Mouse (Mus musculus): Measurements from ENCODE around the gene Lmbr1. TPM values are rescaled to one million over a fixed set of nuclear protein-coding genes. Genes with fewer than 3 reads are reported as not detected.

Gene Lmbr1
- polyA plus RNA-seq, 1 experiment from 2014 or later: 14.0 TPM

DNA sequence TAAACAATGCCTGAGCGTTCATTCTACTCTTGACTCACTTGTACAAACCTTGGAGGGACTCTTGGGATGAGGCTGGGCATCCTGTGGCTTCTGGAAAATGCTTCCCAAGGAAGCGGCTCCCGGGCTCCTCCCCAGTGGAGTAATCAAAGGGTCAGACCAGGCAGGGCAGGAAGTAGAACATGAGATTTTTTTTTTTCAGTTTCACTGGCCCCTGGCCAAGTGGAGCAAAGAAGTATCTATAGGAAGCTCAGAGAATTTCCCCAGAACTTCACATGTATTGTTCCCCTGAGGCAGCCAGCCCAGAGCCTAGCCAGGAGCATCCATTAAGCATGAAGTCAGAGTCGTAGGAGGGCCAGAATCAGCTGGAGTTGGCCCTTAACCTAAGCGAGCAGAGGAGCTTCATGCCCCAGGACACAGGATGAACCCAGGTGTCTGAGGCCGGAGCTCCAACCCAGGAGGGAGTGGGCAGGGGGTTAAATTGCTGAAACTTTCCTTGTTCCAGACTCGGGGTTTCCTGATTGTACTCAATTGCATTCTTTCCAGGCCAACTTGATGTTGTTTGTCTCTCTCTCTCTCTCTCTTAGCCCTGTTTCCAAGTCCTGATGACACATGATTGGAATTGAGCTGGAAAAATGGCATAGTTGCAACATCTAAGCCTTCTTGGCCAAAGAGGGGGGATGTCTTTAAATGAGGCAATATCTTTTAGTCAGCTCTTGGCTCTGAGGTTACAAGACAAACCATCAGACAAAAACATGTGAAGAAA is 10.2 kb upstream of the Lmbr1 start:
- Histone ChIP-seq H3K9me3 (ENCODE audit: low read length) (no peaks in the 10 kb centered on the region), H3K27me3 (replicated peaks; ENCODE audit: insufficient read depth, low read length) (no peaks in the 10 kb centered on the region), H3K9ac (replicated peaks; ENCODE audit: low read depth) (no peak overlapping the region), H3K4me1 (ENCODE audit: insufficient read depth, low read depth, low read length) (no peaks in the 10 kb centered on the region), H3K4me2 (replicated peaks; ENCODE audit: low read depth, low read length) (no peak overlapping the region), H3K4me3 (ENCODE audit: low read depth, low read length) (no peak overlapping the region), H3K27ac (ENCODE audit: low read length) (peak overlapping the region; percentile 88), H3K36me3 (ENCODE audit: insufficient read depth, low read length) (no peaks in the 10 kb centered on the region)
- WGBS: 8% methylated on average over 7 of the region's 7 CpGs
- ATAC-seq: peak; percentile 84
- TF ChIP-seq EP300 (IDR thresholded peaks at IDR 0.05) (peak; percentile 57; the same call in 1 of the 2 replicates), CTCF (IDR thresholded peaks at IDR 0.05) (no peak)
- DNase-seq (ENCODE audit: low spot score): peak; percentile 89

DNA sequence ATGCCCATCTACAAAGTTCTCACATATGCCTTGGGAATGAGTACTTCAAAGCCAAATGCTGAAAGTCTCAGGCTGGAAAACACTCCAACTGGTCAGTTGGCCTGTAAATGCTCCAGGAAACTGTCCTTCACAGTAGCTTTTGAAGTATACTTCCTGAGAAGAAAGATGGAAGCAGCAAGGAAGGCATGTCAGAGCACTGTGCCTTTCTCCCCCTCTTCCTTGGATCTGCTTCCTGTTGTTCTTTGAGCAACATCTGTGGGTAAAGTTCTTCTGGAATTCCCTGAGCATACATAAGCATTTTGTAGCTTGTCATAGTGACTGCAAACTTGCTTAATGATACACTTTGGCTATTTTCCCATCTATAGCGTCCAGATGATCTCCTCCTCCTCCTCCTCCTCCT is 9.4 kb upstream of the Lmbr1 start:
- ATAC-seq (no peak), DNase-seq (ENCODE audit: low spot score) (peak; percentile 52)
- Histone ChIP-seq H3K9ac (replicated peaks; ENCODE audit: low read depth) (no peak overlapping the region), H3K27me3 (replicated peaks; ENCODE audit: insufficient read depth, low read length) (no peaks in the 10 kb centered on the region), H3K36me3 (ENCODE audit: insufficient read depth, low read length) (no peaks in the 10 kb centered on the region), H3K4me3 (ENCODE audit: low read depth, low read length) (no peak overlapping the region), H3K4me2 (replicated peaks; ENCODE audit: low read depth, low read length) (no peak overlapping the region), H3K4me1 (ENCODE audit: insufficient read depth, low read depth, low read length) (no peaks in the 10 kb centered on the region), H3K27ac (ENCODE audit: low read length) (peak overlapping the region; percentile 88), H3K9me3 (ENCODE audit: low read length) (no peaks in the 10 kb centered on the region)
- TF ChIP-seq CTCF (IDR thresholded peaks at IDR 0.05): no peak
- no peak for TF ChIP-seq EP300 (IDR thresholded peaks at IDR 0.05)
- 17% methylated on average over 1 of the region's 1 CpGs for WGBS

DNA sequence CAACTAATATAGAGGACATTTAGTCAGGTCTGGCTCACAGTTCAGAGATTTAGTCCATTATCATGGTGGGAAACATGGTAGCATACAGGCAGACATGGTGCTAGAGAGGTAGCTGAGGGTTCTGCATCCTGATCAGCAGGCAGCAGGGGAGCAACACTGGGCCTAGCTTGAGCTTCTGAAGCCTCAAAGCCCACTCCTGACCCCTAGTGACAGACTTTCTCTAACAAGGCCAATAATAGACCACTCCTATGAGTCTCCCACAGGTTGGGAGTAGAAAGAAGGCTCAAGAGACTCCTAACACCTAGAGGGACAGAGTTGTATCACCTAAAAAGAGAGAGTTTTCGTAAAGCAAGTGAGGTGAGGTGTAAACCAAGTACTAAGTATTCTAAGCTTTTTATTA is 4.6 kb upstream of the Lmbr1 start:
- Histone ChIP-seq H3K9ac (replicated peaks; ENCODE audit: low read depth) (no peak overlapping the region), H3K4me1 (ENCODE audit: insufficient read depth, low read depth, low read length) (peaks cover 5% of the 10 kb centered on the region; the same call in 1 of the 2 replicates), H3K27me3 (replicated peaks; ENCODE audit: insufficient read depth, low read length) (no peaks in the 10 kb centered on the region), H3K9me3 (ENCODE audit: low read length) (no peaks in the 10 kb centered on the region), H3K36me3 (ENCODE audit: insufficient read depth, low read length) (no peaks in the 10 kb centered on the region), H3K4me3 (ENCODE audit: low read depth, low read length) (no peak overlapping the region), H3K4me2 (replicated peaks; ENCODE audit: low read depth, low read length) (no peak overlapping the region), H3K27ac (ENCODE audit: low read length) (no peak overlapping the region)
- 63% methylated on average over 1 of the region's 1 CpGs for WGBS
- DNase-seq (ENCODE audit: low spot score) (no peak), ATAC-seq (no peak)
- TF ChIP-seq CTCF (IDR thresholded peaks at IDR 0.05) (no peak), EP300 (IDR thresholded peaks at IDR 0.05) (no peak)

GRCm38 (mm10) chr5:29380091-29380490 is 1.9 kb upstream of the Lmbr1 start:
- Histone ChIP-seq H3K9me3 (ENCODE audit: low read length) (no peaks in the 10 kb centered on the region), H3K36me3 (ENCODE audit: insufficient read depth, low read length) (no peaks in the 10 kb centered on the region), H3K4me1 (ENCODE audit: insufficient read depth, low read depth, low read length) (peaks cover 5% of the 10 kb centered on the region), H3K27me3 (replicated peaks; ENCODE audit: insufficient read depth, low read length) (no peaks in the 10 kb centered on the region), H3K4me3 (ENCODE audit: low read depth, low read length) (no peak overlapping the region), H3K27ac (ENCODE audit: low read length) (no peak overlapping the region), H3K9ac (replicated peaks; ENCODE audit: low read depth) (no peak overlapping the region), H3K4me2 (replicated peaks; ENCODE audit: low read depth, low read length) (no peak overlapping the region)
- no peak for TF ChIP-seq EP300 (IDR thresholded peaks at IDR 0.05)
- TF ChIP-seq CTCF (IDR thresholded peaks at IDR 0.05): no peak
- 58% methylated on average over 2 of the region's 2 CpGs for WGBS
- no peak for DNase-seq (ENCODE audit: low spot score)
- ATAC-seq: no peak

DNA sequence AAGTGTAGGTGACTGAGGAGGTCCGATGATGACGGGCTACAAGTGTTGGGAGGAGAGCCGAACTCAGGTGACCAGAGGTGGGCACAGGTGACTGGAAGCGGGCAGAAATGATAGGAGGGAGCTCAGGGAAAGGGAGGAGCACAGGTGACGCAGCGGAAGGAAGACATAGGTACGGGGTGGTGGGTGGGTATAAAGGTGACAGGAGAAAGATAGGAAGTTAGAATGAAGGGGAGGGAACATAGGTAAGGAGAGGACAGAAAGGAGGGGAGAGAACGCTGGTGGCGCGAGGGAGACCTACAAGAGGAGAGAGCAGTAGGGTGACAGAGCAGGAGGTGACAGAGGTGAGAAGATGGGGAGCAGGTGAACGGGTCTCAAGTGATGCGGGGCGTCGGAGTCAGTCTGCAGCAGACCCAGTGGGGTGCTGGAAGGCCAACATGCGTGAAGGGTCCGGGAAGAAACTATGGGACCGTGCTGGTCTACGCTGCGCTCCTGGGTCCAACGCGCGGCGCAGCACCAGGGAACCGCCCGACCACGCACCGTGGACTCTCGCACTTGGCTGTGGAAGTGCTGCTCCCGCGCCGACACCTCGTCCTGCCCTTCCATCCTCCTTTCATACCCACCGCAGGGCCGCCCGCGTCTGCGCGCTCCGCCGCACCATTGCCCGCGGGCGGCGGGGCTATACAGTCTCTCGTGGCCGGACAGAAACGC is 446 bp downstream of the Lmbr1 start:
- no peak for TF ChIP-seq CTCF (IDR thresholded peaks at IDR 0.05)
- TF ChIP-seq EP300 (IDR thresholded peaks at IDR 0.05): no peak
- Histone ChIP-seq H3K36me3 (ENCODE audit: insufficient read depth, low read length) (no peaks in the 10 kb centered on the region), H3K9ac (replicated peaks; ENCODE audit: low read depth) (peak overlapping the region; percentile 69), H3K27me3 (replicated peaks; ENCODE audit: insufficient read depth, low read length) (no peaks in the 10 kb centered on the region), H3K4me2 (replicated peaks; ENCODE audit: low read depth, low read length) (peak overlapping the region; percentile 72), H3K4me3 (ENCODE audit: low read depth, low read length) (peak overlapping the region; percentile 72), H3K9me3 (ENCODE audit: low read length) (no peaks in the 10 kb centered on the region), H3K4me1 (ENCODE audit: insufficient read depth, low read depth, low read length) (peaks cover 5% of the 10 kb centered on the region), H3K27ac (ENCODE audit: low read length) (peak overlapping the region; percentile 78)
- WGBS: 1% methylated on average over 29 of the region's 47 CpGs
- ATAC-seq (peak; percentile 61), DNase-seq (ENCODE audit: low spot score) (peak; percentile 66)

DNA sequence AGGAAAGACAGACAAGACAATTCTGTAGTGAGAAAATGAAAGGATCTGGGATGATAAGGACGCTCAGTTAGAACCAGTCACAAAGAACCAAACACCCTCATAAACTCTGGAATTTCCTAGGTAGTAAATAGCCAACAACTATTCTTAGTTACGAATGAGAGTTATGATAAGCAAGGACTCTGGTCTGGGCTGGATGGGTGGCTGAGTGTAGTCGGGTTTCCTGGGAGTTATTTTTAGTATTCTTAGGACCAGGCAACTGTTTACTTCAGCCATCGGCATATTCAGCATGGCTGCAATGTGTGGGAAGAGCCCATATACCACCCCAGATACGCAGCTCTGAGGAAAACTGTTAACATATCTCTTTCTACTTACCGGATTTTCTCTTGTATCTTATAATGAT is 14.7 kb downstream of the Lmbr1 start:
- Histone ChIP-seq H3K4me3 (ENCODE audit: low read depth, low read length) (no peak overlapping the region), H3K9ac (replicated peaks; ENCODE audit: low read depth) (no peak overlapping the region), H3K4me1 (ENCODE audit: insufficient read depth, low read depth, low read length) (no peaks in the 10 kb centered on the region), H3K27me3 (replicated peaks; ENCODE audit: insufficient read depth, low read length) (no peaks in the 10 kb centered on the region), H3K4me2 (replicated peaks; ENCODE audit: low read depth, low read length) (no peak overlapping the region), H3K9me3 (ENCODE audit: low read length) (no peaks in the 10 kb centered on the region), H3K36me3 (ENCODE audit: insufficient read depth, low read length) (no peaks in the 10 kb centered on the region; the same call in 1 of the 2 replicates), H3K27ac (ENCODE audit: low read length) (no peak overlapping the region)
- WGBS: 76% methylated on average over 6 of the region's 6 CpGs
- ATAC-seq: no peak
- TF ChIP-seq CTCF (IDR thresholded peaks at IDR 0.05) (no peak), EP300 (IDR thresholded peaks at IDR 0.05) (no peak)
- no peak for DNase-seq (ENCODE audit: low spot score)

Data from lung, postnatal 0 days (tissue).